Mouse (Mus musculus): Measurements from ENCODE around the gene Prmt7.

- TF ChIP-seq GATA1 (IDR thresholded peaks at IDR 0.05; ENCODE audit: borderline replicate concordance, low read length): no peak
- TF ChIP-seq FLI1 (IDR thresholded peaks at IDR 0.05; ENCODE audit: low read length): no peak
These were observed 12.0 kb upstream of the Prmt7 start for GRCm38 (mm10) chr8:106198741-106199140.
